Mouse (Mus musculus): ENCODE measurements at regions not wholly inside any gene's neighbourhood (a gene's known extent, or its start where the extent isn't known, plus 50 kb on each side); places are given as distances from the start of the nearest gene placed in this dataset.

DNA sequence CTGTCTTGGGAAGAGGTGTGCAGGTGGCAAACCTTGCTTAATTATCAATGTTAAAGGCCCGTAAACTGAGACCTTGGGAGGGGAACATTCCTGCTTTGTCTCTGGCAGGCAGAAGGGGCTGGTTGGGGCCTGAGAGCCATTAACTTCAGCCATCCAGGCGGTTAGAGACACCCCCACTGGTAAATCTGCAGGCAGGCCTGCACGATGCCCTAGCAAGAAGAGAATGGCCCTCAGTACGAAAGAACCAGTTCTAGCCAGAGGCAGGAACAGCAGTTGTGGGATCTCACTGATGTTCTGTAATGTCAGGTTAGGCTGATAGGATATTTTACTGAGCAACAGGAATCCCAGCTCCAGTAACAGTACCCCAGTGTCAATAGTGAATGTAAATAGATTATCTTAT, 70.5 kb downstream of the Apip start:
- no peak for DNase-seq (ENCODE audit: low spot score in 2 of 2)

DNA sequence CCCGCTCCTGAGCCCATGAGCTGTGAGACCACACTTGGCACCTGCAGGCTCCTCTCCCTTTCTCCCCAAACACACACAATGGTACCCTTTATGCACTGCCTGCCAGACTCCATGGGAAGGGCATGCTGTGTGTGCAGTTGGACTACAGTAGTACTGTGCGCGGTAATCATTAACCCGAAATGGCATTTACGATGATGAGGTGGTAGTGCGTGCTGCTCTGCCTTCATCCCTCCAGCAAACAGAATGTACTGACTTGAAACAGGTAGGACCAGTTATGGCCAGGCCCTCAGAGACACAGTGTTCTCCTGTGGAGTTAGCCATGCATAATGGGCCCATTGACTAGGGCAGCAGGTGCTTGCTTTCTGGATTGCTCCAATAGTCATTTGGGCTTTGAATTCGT, 70.9 kb downstream of the Apip start:
- peak; percentile 48 to 58 for DNase-seq (ENCODE audit: low spot score in 2 of 2)

DNA sequence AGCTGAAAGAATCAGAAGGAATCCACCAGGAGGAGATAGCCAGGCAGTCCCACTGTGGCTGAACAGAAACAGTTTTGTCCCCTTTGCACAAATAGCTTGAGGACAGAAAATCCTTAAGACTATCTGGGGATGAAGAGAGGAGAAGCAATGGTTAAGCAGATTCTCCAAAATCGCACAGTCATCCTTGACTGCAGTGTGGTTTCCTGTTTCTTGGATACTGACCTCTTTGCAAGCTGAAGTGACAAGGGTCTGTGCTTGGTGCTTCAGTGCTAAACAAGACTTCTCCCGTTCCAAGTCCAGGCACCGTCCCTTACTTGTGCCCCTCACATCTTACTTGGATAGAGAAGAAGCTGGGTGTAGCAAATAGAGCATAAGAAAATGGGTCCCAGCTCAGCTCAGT, 71.6 kb downstream of the Apip start:
- no peak for DNase-seq (ENCODE audit: low spot score in 2 of 2)

DNA sequence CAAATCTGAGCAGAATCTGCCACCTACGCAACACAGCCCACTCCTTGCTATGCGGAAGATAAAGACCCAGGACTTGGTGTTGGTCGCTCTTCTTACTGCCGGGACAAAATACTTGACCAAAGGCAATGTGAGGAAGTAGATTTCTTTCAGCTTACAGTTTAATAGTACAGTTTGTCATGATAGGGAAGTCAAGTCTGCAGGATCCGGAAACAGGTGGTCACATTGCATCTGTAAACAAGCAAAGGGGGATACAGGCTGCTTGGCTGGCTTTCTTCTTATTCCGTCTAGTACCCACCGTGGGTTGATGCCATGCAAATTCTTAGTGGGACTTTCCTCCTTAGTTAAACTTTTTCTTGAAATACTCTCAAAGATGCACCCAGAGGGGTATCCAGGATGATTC, 72.7 kb downstream of the Apip start:
- DNase-seq (ENCODE audit: low spot score in 2 of 2) = no peak

DNA sequence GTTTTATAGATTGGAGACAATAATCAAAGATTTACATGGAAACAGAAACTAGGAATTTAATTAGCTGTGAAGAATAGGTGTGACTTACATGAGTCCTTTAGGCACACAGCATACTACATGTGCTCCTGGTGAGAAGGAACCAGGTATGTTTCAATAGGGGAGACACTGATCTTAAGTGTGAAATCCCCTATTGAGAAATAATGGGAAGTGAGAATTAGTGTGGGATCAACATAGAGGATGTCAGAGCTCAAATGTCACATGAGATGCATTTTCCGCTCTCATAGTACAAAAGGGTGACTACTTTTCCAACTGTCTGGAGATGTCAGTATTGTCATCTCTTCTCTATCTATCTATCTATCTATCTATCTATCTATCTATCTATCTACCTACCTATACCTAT, 79.8 kb downstream of the Apip start:
- no peak for DNase-seq (ENCODE audit: low spot score in 2 of 2)

DNA sequence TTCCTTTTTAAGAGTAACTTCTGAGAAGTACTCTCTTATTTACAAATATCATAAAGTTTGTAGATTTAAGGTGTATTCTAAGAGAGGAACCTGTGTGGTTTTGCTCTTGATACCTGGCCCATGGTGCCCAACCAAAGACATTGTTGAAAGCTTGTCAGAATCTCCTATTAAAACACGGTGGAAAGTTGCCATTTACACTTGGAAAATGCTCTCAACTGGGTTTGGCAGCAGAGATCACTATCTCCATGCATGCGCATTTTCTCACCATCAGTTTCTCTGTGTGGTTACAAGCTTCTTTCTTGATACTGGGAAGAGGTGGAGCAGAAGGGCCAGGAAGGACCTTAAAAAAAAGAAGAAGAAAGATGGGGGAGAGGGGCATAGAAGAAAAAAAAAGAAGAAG, 94.3 kb downstream of the Apip start:
- DNase-seq (ENCODE audit: low spot score in 2 of 2) = no peak

DNA sequence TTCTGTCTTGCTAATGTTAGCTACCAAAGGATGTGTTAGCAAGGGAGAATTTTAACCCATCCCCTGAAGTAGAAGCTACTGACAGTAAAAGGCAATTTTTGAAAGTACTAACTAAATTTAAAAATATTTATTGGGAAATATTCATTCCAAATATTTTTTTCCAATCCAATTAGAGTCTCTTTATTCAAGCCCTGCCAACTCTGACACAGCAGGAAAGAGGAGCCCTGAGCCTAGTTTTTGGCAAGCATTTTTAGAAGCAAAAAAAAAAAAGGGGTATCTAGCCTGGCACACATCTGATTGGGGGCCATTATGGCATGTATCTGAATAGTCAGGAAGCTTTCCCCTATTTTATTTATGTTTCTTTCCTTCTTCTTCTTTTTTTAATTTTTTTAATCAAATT, 94.8 kb downstream of the Apip start:
- no peak for DNase-seq (ENCODE audit: low spot score in 2 of 2)

DNA sequence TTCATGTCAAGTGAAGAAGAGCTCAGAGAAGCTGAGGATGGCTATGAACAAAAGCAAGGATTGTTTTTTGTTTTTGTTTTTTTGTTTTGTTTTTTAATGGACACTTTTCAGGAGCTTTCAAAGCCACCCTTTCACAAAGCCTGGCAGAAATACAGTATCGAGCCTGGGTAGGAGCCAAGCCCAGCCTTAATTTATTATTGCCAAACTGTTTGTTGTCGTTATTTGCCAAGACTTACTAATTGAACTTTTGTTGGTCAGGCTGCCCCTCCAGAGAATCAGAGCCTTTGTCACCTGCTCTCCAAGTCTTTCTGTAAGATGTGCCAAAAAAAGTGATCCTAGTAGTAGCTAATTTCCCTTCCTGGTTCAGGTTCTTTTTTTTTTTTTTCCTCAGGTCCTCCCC, 103.9 kb downstream of the Apip start:
- DNase-seq (ENCODE audit: low spot score in 2 of 2) = no peak

DNA sequence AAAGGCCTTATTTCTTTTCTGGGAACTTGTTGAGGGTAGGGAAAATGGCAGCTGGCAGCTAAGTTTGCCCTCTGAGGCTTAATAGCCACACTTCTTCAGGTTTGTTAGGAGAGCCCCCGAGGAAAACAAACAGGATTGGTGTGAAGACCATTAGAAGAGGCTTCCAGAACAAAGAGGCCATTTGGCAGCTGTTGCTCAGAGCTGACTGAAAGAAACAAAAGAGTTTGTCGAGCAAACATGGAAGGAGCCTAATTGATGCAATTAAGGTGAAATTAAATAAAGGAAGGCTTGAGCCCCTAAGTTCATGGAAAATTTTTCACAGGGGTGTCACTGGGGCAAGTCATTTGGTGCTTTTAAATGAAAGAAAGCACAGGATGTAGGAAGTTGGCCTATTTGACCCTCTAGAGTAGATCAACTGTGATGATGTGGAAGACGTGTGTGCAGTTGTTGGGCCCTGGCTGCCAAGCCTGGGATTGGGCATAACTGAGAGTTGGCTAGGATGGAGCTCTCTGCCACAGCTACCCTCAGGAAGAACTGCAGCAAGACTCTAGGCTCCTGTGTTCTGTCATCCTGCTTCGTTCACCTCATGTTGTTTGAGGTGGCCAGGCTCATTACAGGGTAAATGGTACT, 106.9 kb downstream of the Apip start:
- DNase-seq (ENCODE audit: low spot score in 2 of 2) = no peak

DNA sequence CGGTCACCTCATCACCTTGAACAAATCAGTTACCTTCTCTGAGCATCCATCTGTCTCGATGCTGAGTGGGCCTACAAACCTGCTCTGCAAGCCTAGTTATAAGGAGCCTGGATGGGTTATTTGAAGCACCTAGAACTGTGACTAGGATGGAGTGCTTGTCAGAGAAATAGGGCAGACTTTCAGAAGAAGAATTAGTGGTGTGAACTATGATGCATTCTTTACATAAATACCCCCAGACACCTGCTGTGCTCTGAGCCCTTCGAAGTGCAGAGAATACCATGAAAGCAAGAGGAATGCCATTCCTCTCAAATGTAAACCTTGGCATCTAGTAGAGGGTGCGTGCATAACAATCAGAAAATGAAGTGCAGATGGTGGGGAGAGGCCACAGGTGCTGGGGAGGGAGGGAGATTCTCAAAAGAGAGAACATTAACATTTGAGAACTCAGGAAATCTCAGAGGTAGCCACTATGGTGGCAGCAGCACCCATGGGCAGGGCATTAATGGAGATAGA, 113.3 kb downstream of the Apip start:
- no peak for DNase-seq (ENCODE audit: low spot score in 2 of 2)

DNA sequence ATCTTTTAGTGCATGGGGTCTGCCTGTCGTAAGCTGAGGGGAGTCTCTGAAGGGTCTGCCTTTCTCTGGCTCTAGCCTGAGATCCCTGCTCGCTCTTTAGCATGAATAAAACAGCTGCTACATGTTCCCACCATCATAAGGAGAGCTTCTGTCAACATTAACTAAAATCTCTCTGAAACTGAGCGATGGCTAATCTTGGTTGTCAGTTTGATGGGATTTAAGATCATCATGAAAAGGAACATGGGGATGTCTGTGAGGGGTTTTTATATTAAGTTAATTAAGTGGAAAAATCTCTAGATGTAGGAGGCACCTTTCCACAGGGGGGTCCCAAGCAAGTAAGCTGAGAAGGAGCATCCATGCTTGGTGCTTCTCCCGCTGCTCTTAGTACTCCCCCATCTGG, 110.5 kb downstream of the Ehf start:
- DNase-seq (ENCODE audit: low spot score in 2 of 2) = no peak

DNA sequence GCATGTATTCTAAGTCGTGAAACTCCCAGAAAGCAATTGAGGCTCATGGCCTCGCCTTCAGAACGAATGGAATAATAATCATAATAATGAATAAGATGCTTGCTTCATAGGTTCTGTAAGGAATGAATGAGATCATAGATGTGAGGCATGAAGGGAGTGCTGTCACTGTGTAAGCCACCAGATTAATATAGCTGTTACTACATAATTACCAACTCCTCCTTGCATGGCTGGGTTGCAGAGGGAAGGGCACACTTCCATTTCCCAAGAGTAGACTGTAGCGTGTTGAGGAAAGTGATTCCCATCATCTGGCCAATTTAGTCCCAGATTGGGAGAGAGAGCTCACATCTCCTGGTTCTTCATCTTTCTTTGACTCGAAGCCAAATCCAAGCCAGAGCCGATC, 102.8 kb downstream of the Ehf start:
- DNase-seq (ENCODE audit: low spot score in 2 of 2) = no peak

DNA sequence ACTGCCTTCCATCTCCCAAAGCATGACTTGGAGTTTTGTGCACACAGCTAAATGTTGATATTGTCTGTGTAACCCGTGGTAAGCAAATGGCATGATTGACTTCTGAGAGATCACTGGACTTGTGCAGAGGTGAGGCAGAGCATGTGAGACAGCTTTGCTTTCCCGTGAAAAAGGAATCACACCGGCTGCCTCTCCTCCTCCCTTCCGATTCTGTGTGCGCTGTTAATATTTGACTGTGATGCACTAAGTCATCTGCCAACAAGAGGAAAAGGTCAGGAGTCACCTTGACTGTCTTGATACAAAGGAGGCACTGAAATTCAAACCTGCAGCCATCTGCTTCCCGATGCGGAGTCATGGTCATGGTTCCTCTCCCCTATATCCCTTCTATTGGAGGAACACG, 98.0 kb downstream of the Ehf start:
- no peak for DNase-seq (ENCODE audit: low spot score in 2 of 2)

DNA sequence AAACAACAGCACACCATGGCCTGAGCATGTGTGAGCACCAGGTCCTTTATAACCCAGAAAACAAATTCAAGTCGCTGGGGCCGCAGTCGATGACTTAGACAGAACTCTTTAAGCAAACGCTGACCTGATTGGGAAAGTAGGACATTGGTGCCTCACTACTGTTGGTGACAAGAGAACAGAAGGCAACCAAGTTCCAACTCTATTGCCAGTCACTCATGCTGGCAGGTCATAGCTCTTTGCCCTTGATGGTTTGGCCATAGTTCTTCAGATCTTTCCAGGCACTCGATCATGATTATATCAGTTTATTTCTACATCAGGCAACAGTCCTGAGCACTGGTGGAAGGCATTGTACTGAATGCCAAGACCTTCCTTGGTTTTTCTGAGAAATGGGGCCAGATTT, 94.7 kb downstream of the Ehf start:
- no peak for DNase-seq (ENCODE audit: low spot score in 2 of 2)

DNA sequence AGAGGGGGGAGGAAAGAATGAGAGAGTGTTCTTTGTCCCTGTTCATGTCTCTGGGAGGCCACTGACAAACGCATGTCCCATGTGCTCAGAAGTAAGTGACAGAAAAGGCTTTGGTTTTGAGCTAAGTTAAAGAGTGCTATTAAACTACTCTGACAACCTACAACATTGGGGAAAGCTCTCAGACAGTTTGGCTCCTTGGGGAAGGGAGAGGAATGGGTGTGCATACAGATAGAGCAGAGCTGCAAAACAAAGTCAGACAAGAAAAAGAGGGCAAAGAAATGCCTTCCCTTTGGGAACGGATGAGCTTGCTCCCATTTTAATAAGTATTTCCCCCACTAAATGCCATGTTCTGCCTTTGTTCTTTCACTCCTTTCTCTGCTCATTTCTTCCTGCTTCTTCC, 94.0 kb downstream of the Ehf start:
- no peak for DNase-seq (ENCODE audit: low spot score in 2 of 2)

DNA sequence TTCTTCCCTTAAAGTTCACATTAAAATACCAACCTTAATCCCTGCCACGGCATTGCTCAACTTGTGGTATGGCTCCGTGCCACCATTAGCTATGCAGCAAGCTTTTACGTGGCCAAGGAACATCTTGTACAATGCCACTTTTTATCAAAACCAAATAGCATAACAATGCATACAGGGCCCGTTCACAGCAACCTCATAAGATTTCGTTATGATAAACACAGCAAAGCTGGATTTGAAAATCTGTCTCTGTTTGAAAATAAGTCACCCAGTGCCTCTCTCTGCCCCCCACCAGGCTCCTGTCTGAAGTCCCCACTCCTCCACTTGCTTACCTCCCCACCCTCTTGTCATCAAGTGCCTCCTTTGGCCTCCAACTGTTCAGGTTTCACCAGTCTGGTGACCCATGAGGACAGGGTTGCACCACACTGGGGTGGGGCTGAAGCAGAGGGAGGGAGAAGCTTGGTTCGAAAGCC, 93.5 kb downstream of the Ehf start:
- DNase-seq (ENCODE audit: low spot score in 2 of 2) = peak; percentile 35 to 37

DNA sequence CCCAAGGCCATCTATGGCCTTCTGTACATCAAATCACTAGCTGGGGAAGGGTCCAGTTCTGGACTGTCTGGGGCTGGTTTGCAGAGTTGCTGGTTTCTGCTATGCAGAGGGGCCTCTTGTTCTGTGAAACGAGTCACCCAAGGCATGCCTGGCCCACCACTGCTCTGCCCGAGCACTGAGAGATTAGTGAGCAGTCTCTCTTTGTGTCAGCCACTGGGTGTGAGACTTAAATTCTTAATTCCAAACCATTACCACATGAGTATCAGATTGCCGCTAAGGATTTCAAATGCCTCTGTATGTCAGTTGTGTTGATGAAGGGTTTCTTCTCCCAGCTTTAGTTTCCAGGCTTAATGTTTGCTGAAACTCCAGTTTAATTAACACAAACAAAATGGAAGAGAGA, 91.9 kb downstream of the Ehf start:
- DNase-seq (ENCODE audit: low spot score in 2 of 2) = no peak
